8 mouse cellular contexts compared by ENCODE assay signal in the genomic region with DNA sequence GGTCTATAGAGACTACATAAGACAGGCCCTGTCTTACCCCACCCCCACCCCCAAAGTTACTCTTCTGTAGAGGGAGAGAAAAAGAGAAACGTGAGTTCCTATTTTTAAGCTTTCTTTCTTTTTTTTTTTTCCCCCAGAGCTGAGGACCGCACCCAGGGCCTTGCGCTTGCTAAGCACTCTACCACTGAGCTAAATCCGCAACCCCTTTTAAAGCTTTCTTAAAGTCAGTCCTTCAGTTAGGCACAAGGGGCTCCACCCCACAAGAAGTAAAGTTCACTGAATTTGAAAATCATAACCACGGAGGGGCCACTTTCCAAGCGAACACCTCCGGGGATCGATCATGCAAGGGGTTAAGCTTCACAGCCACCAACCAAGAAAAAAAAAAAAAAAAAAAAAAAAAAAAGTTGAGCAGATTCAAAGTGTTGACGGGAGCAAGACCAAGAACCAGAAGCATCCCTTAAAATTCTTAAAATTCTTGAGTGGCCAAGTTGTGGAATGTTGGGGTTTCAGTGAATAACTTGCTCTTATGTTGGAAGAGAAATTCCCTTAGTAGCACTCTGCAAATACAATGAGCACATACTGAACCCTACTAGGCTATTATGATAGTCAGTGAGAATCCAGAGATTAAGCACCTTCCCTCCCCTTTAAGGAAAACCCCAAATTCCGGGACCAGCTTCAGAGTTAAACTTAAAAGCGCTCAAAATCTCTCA. TPM values are rescaled to one million over a fixed set of nuclear protein-coding genes. Genes with fewer than 3 reads are reported as not detected.
A peak's percentile ranks its signal among the peaks of the same experiment; 100 is the strongest.
DNase-seq lines count a peak whose midpoint lies in the region; ATAC-seq and TF ChIP-seq lines count a peak whose summit lies in the region.

No protein-coding gene starts in this region.

- peaks cover 13% of the 10 kb centered on the region for H3K79me2 ChIP-seq in myocyte (ENCODE audit: control insufficient read depth, insufficient read depth)

- TF ChIP-seq POLR2A in myocyte (IDR thresholded peaks at IDR 0.05; ENCODE audit: insufficient read length, low read depth) = no peak

- no peak for ATAC-seq in lung, embryonic 14.5 days (ENCODE audit: insufficient read depth)
- no peak for ATAC-seq in intestine, embryonic 15.5 days

- no peak for TF ChIP-seq CTCF in lung, embryonic 14.5 days (IDR thresholded peaks at IDR 0.05; ENCODE audit: low read depth)

- peak overlapping the region; percentile 83 for H3K4me2 ChIP-seq in lung, embryonic 14.5 days
- peak overlapping the region; percentile 71 for H3K4me2 ChIP-seq in intestine, embryonic 15.5 days (replicated peaks)
- peak overlapping the region; percentile 89 for H3K4me2 ChIP-seq in myocyte (ENCODE audit: low read depth)

- H3K4me1 ChIP-seq in lung, embryonic 14.5 days (ENCODE audit: insufficient read depth) = no peaks in the 10 kb centered on the region
- H3K4me1 ChIP-seq in intestine, embryonic 15.5 days (replicated peaks) = 0 out of 2 replicates have a peak, but pooled peaks cover 6% of the 10 kb centered on the region

- no peaks in the 10 kb centered on the region for H3K9me3 ChIP-seq in lung, embryonic 14.5 days (ENCODE audit: low read depth, low read length)
- no peaks in the 10 kb centered on the region for H3K9me3 ChIP-seq in intestine, embryonic 15.5 days

- no peaks in the 10 kb centered on the region for H3K27me3 ChIP-seq in lung, embryonic 14.5 days (ENCODE audit: insufficient read depth, low read length)
- no peaks in the 10 kb centered on the region for H3K27me3 ChIP-seq in intestine, embryonic 15.5 days (replicated peaks)
- H3K27me3 ChIP-seq in myocyte (ENCODE audit: control insufficient read depth, insufficient read depth, insufficient read length) = no peaks in the 10 kb centered on the region

- peak overlapping the region; percentile 70 for H3K4me3 ChIP-seq in lung, embryonic 14.5 days (ENCODE audit: low read depth, low read length)
- peak overlapping the region; percentile 58 for H3K4me3 ChIP-seq in intestine, embryonic 15.5 days (replicated peaks)
- H3K4me3 ChIP-seq in myocyte = peak overlapping the region; percentile 71

- peak overlapping the region; percentile 68 for H3K9ac ChIP-seq in lung, embryonic 14.5 days
- H3K9ac ChIP-seq in intestine, embryonic 15.5 days = peak overlapping the region; percentile 62

- WGBS in lung, embryonic 14.5 days = 17% methylated on average over 11 of the region's 11 CpGs
- 16% methylated on average over 11 of the region's 11 CpGs for WGBS in intestine, embryonic 15.5 days

- DNase-seq in lung, embryonic 14.5 days = peak; percentile 49
- DNase-seq in lung, postnatal 4 days = no peak
- DNase-seq in embryo, embryonic 9.5 days (ENCODE audit: extremely low spot score) = peak; percentile 3
- DNase-seq in thymus, postnatal 4 days = no peak
- no peak for DNase-seq in urinary bladder, postnatal 14 days (ENCODE audit: low spot score)
- DNase-seq in adrenal gland, postnatal 10 days = no peak

- peaks cover 6% of the 10 kb centered on the region; the same call in 1 of the 2 replicates for H3K36me3 ChIP-seq in lung, embryonic 14.5 days (ENCODE audit: insufficient read depth)
- H3K36me3 ChIP-seq in intestine, embryonic 15.5 days = no peaks in the 10 kb centered on the region
- H3K36me3 ChIP-seq in myocyte (ENCODE audit: control insufficient read depth, insufficient read depth) = no peaks in the 10 kb centered on the region

- H3ac ChIP-seq in myocyte (ENCODE audit: control insufficient read depth, insufficient read length) = no peak overlapping the region

- peak overlapping the region; percentile 66 for H3K27ac ChIP-seq in lung, embryonic 14.5 days (ENCODE audit: low read depth)
- H3K27ac ChIP-seq in intestine, embryonic 15.5 days = 0 out of 2 replicates have a peak overlapping the region, but pooled peaks have one; percentile 63

TF ChIP-seq in myocyte, 11 proteins besides CTCF, POLR2A, EP300 and RAD21:
- TF ChIP-seq MYOG (IDR thresholded peaks at IDR 0.05; ENCODE audit: control insufficient read depth in 1 of 3, insufficient read depth in 1 of 3, insufficient read length in 2 of 3, low read depth in 2 of 3) (no peak), TCF3 (IDR thresholded peaks at IDR 0.05; ENCODE audit: insufficient read length, low read depth) (no peak), USF1 (IDR thresholded peaks at IDR 0.05; ENCODE audit: low read depth) (no peak), MYOD1 (IDR thresholded peaks at IDR 0.05; ENCODE audit: control insufficient read depth in 1 of 3, insufficient read length in 2 of 3, low read depth in 2 of 3) (no peak), E2F4 (IDR thresholded peaks at IDR 0.05; ENCODE audit: insufficient read depth) (no peak), TCF12 (IDR thresholded peaks at IDR 0.05; ENCODE audit: insufficient read depth, poor library complexity, severe bottlenecking) (no peak), CEBPB (IDR thresholded peaks at IDR 0.05; ENCODE audit: insufficient read depth, poor library complexity, severe bottlenecking) (no peak)

RNA-seq across cellular contexts. Expression of gene Samhd1, which starts 1.1 kb away (rescaled TPM):
- 36.2 and 37.0 TPM in 2 replicates for polyA plus RNA-seq in lung, embryonic 14.5 days (2014; fragmentation: Nextera tagmentation; extraction: Ambion mirVana)
- polyA plus RNA-seq in intestine, embryonic 15.5 days (2015; fragmentation: Nextera tagmentation; extraction: Ambion mirVana) = 23.5 and 23.7 TPM in 2 replicates
- 14.0 TPM for polyA plus RNA-seq in myocyte (2012; fragmentation: generic; extraction: Trizol)
- total RNA-seq in adrenal gland, postnatal 10 days (2021) = 10 to 100 TPM; 26.7 to 31.4 TPM

RNA-seq across cellular contexts. Expression of gene Tldc2, which starts 47.1 kb away (rescaled TPM):
- not detected in 2 replicates for polyA plus RNA-seq in lung, embryonic 14.5 days (2014; fragmentation: Nextera tagmentation; extraction: Ambion mirVana)
- not detected in 2 replicates for polyA plus RNA-seq in intestine, embryonic 15.5 days (2015; fragmentation: Nextera tagmentation; extraction: Ambion mirVana)
- polyA plus RNA-seq in myocyte (2012; fragmentation: generic; extraction: Trizol) = not detected
- total RNA-seq in adrenal gland, postnatal 10 days (2021) = not detected

RNA-seq across cellular contexts. Expression of gene Soga1, which starts 54.9 kb away (rescaled TPM):
- polyA plus RNA-seq in lung, embryonic 14.5 days (2014; fragmentation: Nextera tagmentation; extraction: Ambion mirVana) = 8.6 and 8.9 TPM in 2 replicates
- polyA plus RNA-seq in intestine, embryonic 15.5 days (2015; fragmentation: Nextera tagmentation; extraction: Ambion mirVana) = 2.0 and 2.3 TPM in 2 replicates
- 11.9 TPM for polyA plus RNA-seq in myocyte (2012; fragmentation: generic; extraction: Trizol)
- 10 to 100 TPM; 30.3 to 35.9 TPM for total RNA-seq in adrenal gland, postnatal 10 days (2021)

Comparison
In these comparisons a context has a peak if more than half of its experiments do, and no peak if none do; other contexts are left out.
1. DNase-seq: peak in lung, embryonic 14.5 days (single experiment) and embryo, embryonic 9.5 days (single experiment); none in lung, postnatal 4 days (0 of 2), thymus, postnatal 4 days (single experiment), urinary bladder, postnatal 14 days (single experiment) and adrenal gland, postnatal 10 days (single experiment).
2. Peak in every context shown above with its lines, with median percentiles within 50 percentile points of each other: H3K4me2 ChIP-seq and H3K4me3 ChIP-seq.